Mouse (Mus musculus): ENCODE measurements around the gene Rpl7a. TPM values are rescaled to one million over a fixed set of nuclear protein-coding genes. Genes with fewer than 3 reads are reported as not detected.
A peak's percentile ranks its signal among the peaks of the same experiment; 100 is the strongest.

Rpl7a gene
- polyA plus RNA-seq, 1 experiment from 2014 or later: 479 TPM

- H3K4me1 ChIP-seq (replicated peaks): peaks cover 46% of the 10 kb centered on the region
- H3K9ac ChIP-seq: peak overlapping the region; percentile 85
- 3% methylated on average over 13 of the region's 13 CpGs for WGBS
- H3K4me2 ChIP-seq: peak overlapping the region; percentile 98
- peak; percentile 7; the same call in 1 of the 2 replicates for ATAC-seq (ENCODE audit: low read depth)
- peaks cover 69% of the 10 kb centered on the region for H3K36me3 ChIP-seq
- no peaks in the 10 kb centered on the region for H3K9me3 ChIP-seq
- H3K27ac ChIP-seq (replicated peaks): peak overlapping the region; percentile 80
- no peaks in the 10 kb centered on the region for H3K27me3 ChIP-seq
- H3K4me3 ChIP-seq: peak overlapping the region; percentile 83
These were observed 6.2 kb downstream of the Rpl7a start for GRCm38 (mm10) chr2:26916738-26917137.

DNA sequence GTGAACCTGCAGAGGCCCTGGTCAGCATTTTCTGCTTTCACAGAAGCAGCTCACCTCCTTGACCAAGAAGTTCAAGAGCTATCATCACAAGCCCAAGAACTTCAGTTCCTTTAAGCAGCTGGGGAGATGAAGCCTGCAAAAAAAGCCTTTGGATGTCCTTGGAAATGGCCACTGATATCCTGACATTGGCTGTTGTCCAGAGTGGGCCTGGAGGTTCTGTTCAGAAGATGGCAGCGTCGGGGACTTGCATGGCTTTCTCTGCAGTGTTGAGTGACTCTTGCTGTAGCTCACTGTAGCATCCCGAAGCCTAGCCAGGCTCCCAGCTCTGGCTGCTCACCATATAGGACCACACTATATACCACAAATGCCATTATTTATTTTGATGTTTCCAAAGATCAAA is 9.1 kb downstream of the Rpl7a start:
- Histone ChIP-seq H3K4me2 (no peak overlapping the region), H3K9ac (no peak overlapping the region), H3K4me3 (no peak overlapping the region), H3K4me1 (replicated peaks) (peaks cover 32% of the 10 kb centered on the region), H3K9me3 (no peaks in the 10 kb centered on the region), H3K27ac (replicated peaks) (no peak overlapping the region), H3K36me3 (peaks cover 69% of the 10 kb centered on the region), H3K27me3 (no peaks in the 10 kb centered on the region)
- 95% methylated on average over 3 of the region's 3 CpGs for WGBS
- no peak for ATAC-seq (ENCODE audit: low read depth)

GRCm38 (mm10) chr2:26920190-26920855 is 9.8 kb downstream of the Rpl7a start:
- Histone ChIP-seq H3K9ac (no peak overlapping the region), H3K27me3 (no peaks in the 10 kb centered on the region), H3K4me2 (no peak overlapping the region), H3K36me3 (peaks cover 74% of the 10 kb centered on the region), H3K4me1 (replicated peaks) (peaks cover 26% of the 10 kb centered on the region), H3K4me3 (no peak overlapping the region), H3K9me3 (no peaks in the 10 kb centered on the region), H3K27ac (replicated peaks) (no peak overlapping the region)
- WGBS: 89% methylated on average over 6 of the region's 6 CpGs
- no peak for ATAC-seq (ENCODE audit: low read depth)

- 88% methylated on average over 9 of the region's 9 CpGs for WGBS
- Histone ChIP-seq H3K4me2 (no peak overlapping the region), H3K27ac (replicated peaks) (no peak overlapping the region), H3K9me3 (no peaks in the 10 kb centered on the region), H3K36me3 (peaks cover 89% of the 10 kb centered on the region), H3K9ac (no peak overlapping the region), H3K4me1 (replicated peaks) (peaks cover 18% of the 10 kb centered on the region), H3K4me3 (no peak overlapping the region), H3K27me3 (no peaks in the 10 kb centered on the region)
- no peak for ATAC-seq (ENCODE audit: low read depth)
These were observed 11.2 kb downstream of the Rpl7a start for GRCm38 (mm10) chr2:26921784-26922183.

- Histone ChIP-seq H3K4me2 (no peak overlapping the region), H3K27me3 (no peaks in the 10 kb centered on the region), H3K4me1 (replicated peaks) (peaks cover 32% of the 10 kb centered on the region), H3K36me3 (peaks cover 87% of the 10 kb centered on the region), H3K4me3 (no peak overlapping the region), H3K27ac (replicated peaks) (no peak overlapping the region), H3K9me3 (no peaks in the 10 kb centered on the region), H3K9ac (no peak overlapping the region)
- WGBS: 92% methylated on average over 6 of the region's 6 CpGs
- ATAC-seq (ENCODE audit: low read depth): no peak
These were observed 17.3 kb downstream of the Rpl7a start for GRCm38 (mm10) chr2:26927745-26928476.

DNA sequence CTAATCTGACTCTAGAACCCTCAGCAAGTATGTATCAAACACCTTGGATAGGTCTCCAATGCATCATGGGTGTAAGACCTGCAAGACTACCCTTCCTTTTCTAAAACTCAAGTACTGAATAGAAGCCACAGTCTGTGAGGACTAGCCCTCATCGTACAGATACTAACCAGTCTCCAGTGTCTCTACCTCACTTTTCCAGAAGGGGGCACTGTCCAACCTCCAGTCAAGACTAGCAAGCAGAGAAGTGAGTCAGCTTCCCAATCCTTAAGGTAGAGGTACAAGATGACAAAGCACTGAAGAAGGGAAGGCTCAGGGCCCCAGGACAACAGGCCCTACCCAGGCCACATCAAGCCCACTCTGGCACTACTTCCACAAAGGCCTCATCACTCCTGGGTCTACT is 19.8 kb downstream of the Rpl7a start:
- ATAC-seq (ENCODE audit: low read depth): no peak
- H3K27ac ChIP-seq (replicated peaks): no peak overlapping the region
- peaks cover 32% of the 10 kb centered on the region for H3K4me1 ChIP-seq (replicated peaks)
- H3K36me3 ChIP-seq: peaks cover 62% of the 10 kb centered on the region
- H3K4me3 ChIP-seq: no peak overlapping the region
- H3K9me3 ChIP-seq: no peaks in the 10 kb centered on the region
- H3K4me2 ChIP-seq: no peak overlapping the region
- H3K27me3 ChIP-seq: no peaks in the 10 kb centered on the region
- 35% methylated on average over 1 of the region's 1 CpGs for WGBS
- H3K9ac ChIP-seq: no peak overlapping the region

GRCm38 (mm10) chr2:26932473-26933303 is 22.1 kb downstream of the Rpl7a start:
- ATAC-seq (ENCODE audit: low read depth): peak; percentile 30; the same call in 1 of the 2 replicates

GRCm38 (mm10) chr2:26933304-26934055 is 22.9 kb downstream of the Rpl7a start, which contains the start of the genes Surf4 and Stkld1:
Gene Surf4 (minus strand): TSS chr2:26933928.
Gene Stkld1 (plus strand): TSS chr2:26934047.
- Histone ChIP-seq H3K27ac (replicated peaks) (peak within 1 kb of the TSS; percentile 89), H3K36me3 (peaks cover 31% of the 10 kb centered on the region), H3K4me3 (peak within 1 kb of the TSS; percentile 98), H3K4me1 (replicated peaks) (peaks cover 30% of the 10 kb centered on the region), H3K27me3 (no peaks in the 10 kb centered on the region), H3K9ac (peak within 1 kb of the TSS; percentile 100), H3K4me2 (peak within 1 kb of the TSS; percentile 88), H3K9me3 (no peaks in the 10 kb centered on the region)
- peak; percentile 96 for ATAC-seq (ENCODE audit: low read depth)
- under 1% methylated on average over 61 of the region's 70 CpGs for WGBS

More at GRCm38 (mm10) chr2:26932473-26933303, 22.1 kb downstream of the Rpl7a start:
- peak overlapping the region; percentile 88 for H3K4me2 ChIP-seq
- H3K9ac ChIP-seq: peak overlapping the region; percentile 100
- no peaks in the 10 kb centered on the region for H3K27me3 ChIP-seq
- peak overlapping the region; percentile 98 for H3K4me3 ChIP-seq
- H3K4me1 ChIP-seq (replicated peaks): peaks cover 32% of the 10 kb centered on the region
- peak overlapping the region; percentile 89 for H3K27ac ChIP-seq (replicated peaks)
- H3K9me3 ChIP-seq: no peaks in the 10 kb centered on the region
- 1% methylated on average over 49 of the region's 49 CpGs for WGBS
- peaks cover 39% of the 10 kb centered on the region for H3K36me3 ChIP-seq

- Histone ChIP-seq H3K4me1 (replicated peaks) (peaks cover 24% of the 10 kb centered on the region), H3K9ac (no peak overlapping the region), H3K36me3 (peaks cover 15% of the 10 kb centered on the region), H3K9me3 (no peaks in the 10 kb centered on the region), H3K27me3 (no peaks in the 10 kb centered on the region), H3K4me3 (no peak overlapping the region), H3K4me2 (no peak overlapping the region), H3K27ac (replicated peaks) (no peak overlapping the region)
- WGBS: 77% methylated on average over 2 of the region's 2 CpGs
- no peak for ATAC-seq (ENCODE audit: low read depth)
These were observed 24.7 kb downstream of the Rpl7a start for GRCm38 (mm10) chr2:26935286-26935685.

- no peak for ATAC-seq (ENCODE audit: low read depth)
- Histone ChIP-seq H3K27ac (replicated peaks) (no peak overlapping the region), H3K4me3 (no peak overlapping the region), H3K4me2 (no peak overlapping the region), H3K27me3 (no peaks in the 10 kb centered on the region), H3K9ac (no peak overlapping the region), H3K9me3 (no peaks in the 10 kb centered on the region), H3K36me3 (0 out of 2 replicates have a peak, but pooled peaks cover 3% of the 10 kb centered on the region), H3K4me1 (replicated peaks) (peaks cover 13% of the 10 kb centered on the region)
- 83% methylated on average over 1 of the region's 1 CpGs for WGBS
These were observed 25.9 kb downstream of the Rpl7a start for GRCm38 (mm10) chr2:26936425-26936824.

DNA sequence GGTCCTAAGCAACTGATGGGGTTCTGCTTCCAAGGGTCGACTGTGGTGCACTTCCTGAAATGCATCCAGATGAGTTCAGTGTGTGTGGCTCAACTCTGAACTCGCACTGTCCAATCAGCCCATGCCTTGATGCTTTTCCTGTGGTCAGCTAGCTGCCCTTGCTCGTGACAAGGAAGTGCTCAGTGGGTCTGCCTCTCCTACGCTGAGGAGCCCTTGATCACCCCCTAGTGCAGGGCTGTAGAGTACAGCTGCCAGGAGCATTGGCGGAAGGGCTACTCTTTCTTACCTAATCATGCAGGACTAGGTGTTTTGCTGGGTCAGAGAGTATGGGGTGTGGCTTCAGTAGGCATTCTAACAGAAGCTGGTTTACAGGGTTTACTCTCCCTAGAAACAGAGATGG is 31.0 kb downstream of the Rpl7a start:
- H3K4me1 ChIP-seq (replicated peaks): no peaks in the 10 kb centered on the region
- peaks cover 2% of the 10 kb centered on the region; the same call in 1 of the 2 replicates for H3K36me3 ChIP-seq
- no peaks in the 10 kb centered on the region for H3K9me3 ChIP-seq
- H3K9ac ChIP-seq: no peak overlapping the region
- no peak overlapping the region for H3K4me3 ChIP-seq
- H3K27me3 ChIP-seq: no peaks in the 10 kb centered on the region
- ATAC-seq (ENCODE audit: low read depth): no peak
- WGBS: 45% methylated on average over 5 of the region's 5 CpGs
- H3K27ac ChIP-seq (replicated peaks): no peak overlapping the region
- no peak overlapping the region for H3K4me2 ChIP-seq

All from neural tube, embryonic 13.5 days (tissue).